Mouse (Mus musculus): ENCODE data around the gene Zfp354c. TPM values are rescaled to one million over a fixed set of nuclear protein-coding genes. Genes with fewer than 3 reads are reported as not detected.
A peak's percentile ranks its signal among the peaks of the same experiment; 100 is the strongest.

Zfp354c gene
- polyA plus RNA-seq (2015; fragmentation: Nextera tagmentation; extraction: Ambion mirVana), result 0.21 and 0.39 TPM in 2 replicates

DNA sequence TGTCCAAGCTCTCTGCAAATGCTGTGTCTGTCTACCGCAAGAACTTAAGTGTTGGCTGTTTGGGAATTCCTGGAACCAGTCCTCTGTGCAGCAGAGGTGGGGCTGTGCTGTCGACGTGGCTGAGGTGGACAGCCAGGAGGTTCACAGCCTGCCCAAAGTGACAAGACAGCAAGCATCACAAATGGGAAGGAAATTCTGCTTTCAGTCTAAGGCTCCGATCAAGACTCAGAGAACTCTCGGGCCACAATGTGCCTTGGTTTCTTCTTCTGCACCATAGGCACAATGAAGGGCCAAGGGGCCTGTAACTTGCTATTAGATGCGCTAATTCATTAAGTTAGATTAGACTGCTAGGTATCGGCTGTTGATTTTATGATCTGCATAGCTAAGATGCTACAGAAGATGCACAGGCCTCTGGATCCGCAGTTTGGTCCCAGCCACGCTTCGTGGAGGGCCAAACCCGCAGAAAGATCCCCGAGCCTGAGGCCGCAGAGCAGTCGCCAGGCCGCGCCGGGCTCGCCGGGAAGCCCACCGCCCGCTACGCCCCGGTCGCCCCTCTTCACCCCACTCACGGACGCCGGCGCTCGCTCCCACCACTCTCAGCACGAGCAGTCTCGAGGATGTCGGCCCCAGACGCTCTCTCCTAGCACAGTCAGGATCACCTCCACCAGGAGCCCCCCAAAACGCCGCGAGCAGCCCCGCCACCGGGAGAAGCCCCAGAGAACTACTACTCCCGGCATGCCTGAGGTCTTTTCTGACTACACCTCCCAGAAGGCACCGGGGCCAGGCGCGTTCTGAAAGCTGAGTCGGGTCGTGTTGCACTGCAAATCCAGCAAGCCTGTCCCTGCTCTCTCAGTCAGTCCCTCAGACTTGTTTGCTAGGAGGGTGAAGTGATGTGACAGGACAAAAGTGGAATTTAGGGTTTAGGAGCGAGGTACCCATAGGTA lies at the start of gene Zfp354c:
Gene Zfp354c, minus strand, starts transcription at position 715 of the 944 bp plus-strand sequence.
- 1% methylated on average over 44 of the region's 45 CpGs for WGBS (ENCODE audit: insufficient replicate concordance)
- Histone ChIP-seq H3K9me3 (ENCODE audit: low read length) (no peaks in the 10 kb centered on the region), H3K4me1 (ENCODE audit: insufficient read depth) (no peaks in the 10 kb centered on the region), H3K9ac (replicated peaks) (peak within 1 kb of the TSS; percentile 75), H3K27ac (ENCODE audit: low read depth) (no peak within 1 kb of the TSS), H3K4me3 (ENCODE audit: low read depth, low read length) (peak within 1 kb of the TSS; percentile 77), H3K27me3 (ENCODE audit: insufficient read depth, low read length) (no peaks in the 10 kb centered on the region), H3K36me3 (replicated peaks; ENCODE audit: insufficient read depth, low read length) (no peaks in the 10 kb centered on the region), H3K4me2 (ENCODE audit: low read depth, low read length) (peak within 1 kb of the TSS; percentile 99)
- DNase-seq (peak; percentile 79), ATAC-seq (peak; percentile 86)
- TF ChIP-seq CTCF (IDR thresholded peaks at IDR 0.05; ENCODE audit: low read depth), result no peak
- no peak for TF ChIP-seq EP300 (IDR thresholded peaks at IDR 0.05; ENCODE audit: low read depth)

- no peaks in the 10 kb centered on the region for H3K36me3 ChIP-seq (replicated peaks; ENCODE audit: insufficient read depth, low read length)
- 1% methylated on average over 62 of the region's 72 CpGs for WGBS (ENCODE audit: insufficient replicate concordance)
- peaks cover 10% of the 10 kb centered on the region for H3K4me1 ChIP-seq (ENCODE audit: insufficient read depth)
- no peaks in the 10 kb centered on the region for H3K9me3 ChIP-seq (ENCODE audit: low read length)
- H3K4me2 ChIP-seq (ENCODE audit: low read depth, low read length), result peak overlapping the region; percentile 50
- ATAC-seq, result no peak
- peaks cover 50% of the 10 kb centered on the region for H3K27me3 ChIP-seq (ENCODE audit: insufficient read depth, low read length)
- H3K27ac ChIP-seq (ENCODE audit: low read depth), result no peak overlapping the region
- no peak overlapping the region for H3K9ac ChIP-seq (replicated peaks)
- TF ChIP-seq EP300 (IDR thresholded peaks at IDR 0.05; ENCODE audit: low read depth), result no peak
- TF ChIP-seq CTCF (IDR thresholded peaks at IDR 0.05; ENCODE audit: low read depth), result no peak
- peak overlapping the region; percentile 32 for H3K4me3 ChIP-seq (ENCODE audit: low read depth, low read length)
- no peak for DNase-seq
Measured at GRCm38 (mm10) chr11:50850989-50851601, 23.6 kb upstream of the Zfp354c start.

- Histone ChIP-seq H3K36me3 (replicated peaks; ENCODE audit: insufficient read depth, low read length) (no peaks in the 10 kb centered on the region), H3K27ac (ENCODE audit: low read depth) (no peak within 1 kb of the TSS), H3K27me3 (ENCODE audit: insufficient read depth, low read length) (peaks cover 50% of the 10 kb centered on the region), H3K4me2 (ENCODE audit: low read depth, low read length) (peak within 1 kb of the TSS; percentile 50), H3K9me3 (ENCODE audit: low read length) (no peaks in the 10 kb centered on the region), H3K4me3 (ENCODE audit: low read depth, low read length) (peak within 1 kb of the TSS; percentile 32), H3K9ac (replicated peaks) (no peak within 1 kb of the TSS), H3K4me1 (ENCODE audit: insufficient read depth) (peaks cover 10% of the 10 kb centered on the region)
- no peak for ATAC-seq
- TF ChIP-seq EP300 (IDR thresholded peaks at IDR 0.05; ENCODE audit: low read depth) (no peak), CTCF (IDR thresholded peaks at IDR 0.05; ENCODE audit: low read depth) (no peak)
- 2% methylated on average over 11 of the region's 11 CpGs for WGBS (ENCODE audit: insufficient replicate concordance)
- no peak for DNase-seq
Measured at GRCm38 (mm10) chr11:50850177-50850735, 22.7 kb upstream of the Zfp354c start, which contains the start of gene Grm6. Grm6 (plus strand) TSS chr11:50850685.

- Histone ChIP-seq H3K4me3 (ENCODE audit: low read depth, low read length) (no peak overlapping the region), H3K4me2 (ENCODE audit: low read depth, low read length) (no peak overlapping the region), H3K4me1 (ENCODE audit: insufficient read depth) (peaks cover 10% of the 10 kb centered on the region), H3K9ac (replicated peaks) (no peak overlapping the region), H3K27ac (ENCODE audit: low read depth) (no peak overlapping the region), H3K27me3 (ENCODE audit: insufficient read depth, low read length) (peaks cover 50% of the 10 kb centered on the region), H3K36me3 (replicated peaks; ENCODE audit: insufficient read depth, low read length) (no peaks in the 10 kb centered on the region), H3K9me3 (ENCODE audit: low read length) (no peaks in the 10 kb centered on the region)
- ATAC-seq (no peak), DNase-seq (no peak)
- WGBS (ENCODE audit: insufficient replicate concordance), result 2% methylated on average over 10 of the region's 10 CpGs
- TF ChIP-seq EP300 (IDR thresholded peaks at IDR 0.05; ENCODE audit: low read depth), result no peak
- TF ChIP-seq CTCF (IDR thresholded peaks at IDR 0.05; ENCODE audit: low read depth), result no peak
Measured at GRCm38 (mm10) chr11:50849310-50849709, 21.8 kb upstream of the Zfp354c start.

- Histone ChIP-seq H3K36me3 (replicated peaks; ENCODE audit: insufficient read depth, low read length) (no peaks in the 10 kb centered on the region), H3K9ac (replicated peaks) (no peak overlapping the region), H3K27ac (ENCODE audit: low read depth) (no peak overlapping the region), H3K27me3 (ENCODE audit: insufficient read depth, low read length) (peaks cover 50% of the 10 kb centered on the region), H3K4me3 (ENCODE audit: low read depth, low read length) (no peak overlapping the region), H3K4me2 (ENCODE audit: low read depth, low read length) (no peak overlapping the region), H3K9me3 (ENCODE audit: low read length) (no peaks in the 10 kb centered on the region), H3K4me1 (ENCODE audit: insufficient read depth) (peaks cover 10% of the 10 kb centered on the region)
- DNase-seq (no peak), ATAC-seq (no peak)
- TF ChIP-seq EP300 (IDR thresholded peaks at IDR 0.05; ENCODE audit: low read depth) (no peak), CTCF (IDR thresholded peaks at IDR 0.05; ENCODE audit: low read depth) (no peak)
- WGBS (ENCODE audit: insufficient replicate concordance), result 31% methylated on average over 3 of the region's 3 CpGs
Measured at GRCm38 (mm10) chr11:50848520-50849137, 21.1 kb upstream of the Zfp354c start.
